Mouse (Mus musculus) ES-E14 (cell line): ENCODE data around the gene Timm8a1. TPM values are rescaled to one million over a fixed set of nuclear protein-coding genes. Genes with fewer than 3 reads are reported as not detected.
"Not testable (repeated sequence)": the region's sequence is repeated elsewhere in the genome, so short reads cannot be mapped to it uniquely, and the experiment has no call there.

ENCODE experiments used
- DNase-seq: peaks from one replicate; pipeline ENCODE4 v3.0.0-alpha.2; 2013; ENCODE audit warnings: low read depth, low spot score
- H3K27ac ChIP-seq: 2 replicates; pipeline ENCODE4 v1.5.1; 2012; ENCODE audit warnings: low read depth, mild to moderate bottlenecking, low read length, moderate library complexity, mixed read lengths; ENCODE audit not compliant: poor library complexity, insufficient read depth, severe bottlenecking
- H3K36me3 ChIP-seq: 2 replicates; pipeline ENCODE4 v1.6.1; 2012; ENCODE audit warnings: mild to moderate bottlenecking, low read length, moderate library complexity, mixed read lengths; ENCODE audit not compliant: control insufficient read depth, poor library complexity, insufficient read depth, severe bottlenecking
- H3K4me1 ChIP-seq, 2 experiments: fragments of 150-350 bp in 1 of 2; sonication (generic) in 1 of 2; 2 replicates each; pipeline ENCODE4 v1.6.1; 2012; ENCODE audit warnings: low read length in 2 of 2, mild to moderate bottlenecking in 1 of 2, mixed read lengths in 1 of 2; ENCODE audit not compliant: control insufficient read depth in 2 of 2, insufficient read depth in 2 of 2, poor library complexity in 1 of 2
- H3K4me3 ChIP-seq, 2 experiments: fragments of 150-350 bp in 1 of 2; sonication (generic) in 1 of 2; 2 replicates each; pipeline ENCODE4 v1.5.1; 2012; ENCODE audit warnings: low read length in 2 of 2, low read depth in 1 of 2, mild to moderate bottlenecking in 1 of 2, mixed read lengths in 1 of 2; ENCODE audit not compliant: insufficient read depth in 1 of 2, poor library complexity in 1 of 2, severe bottlenecking in 1 of 2
- H3K9ac ChIP-seq: 2 replicates; pipeline ENCODE4 v1.6.1; 2012; ENCODE audit warnings: low read depth, mild to moderate bottlenecking, low read length, mixed read lengths; ENCODE audit not compliant: poor library complexity, insufficient read depth, severe bottlenecking
- H3K9me3 ChIP-seq: fragments of 150-350 bp; sonication (generic); 2 replicates; pipeline ENCODE4 v1.6.1; 2012; ENCODE audit warnings: low read depth, mild to moderate bottlenecking, low read length; ENCODE audit not compliant: control insufficient read depth, insufficient read depth
- CHD2 ChIP-seq: IDR thresholded peaks from 2 replicates; pipeline ENCODE4 v1.6.1; 2014; ENCODE audit warnings: mild to moderate bottlenecking, low read depth, low read length, inconsistent platforms
- HCFC1 ChIP-seq: IDR thresholded peaks from 2 replicates; pipeline ENCODE4 v1.6.1; 2012; ENCODE audit warnings: low read length, inconsistent platforms, borderline replicate concordance; ENCODE audit not compliant: insufficient read depth
- MAFK ChIP-seq: IDR thresholded peaks from 2 replicates; pipeline ENCODE4 v1.6.1; 2014; ENCODE audit warnings: mild to moderate bottlenecking, low read depth, low read length, inconsistent platforms; ENCODE audit not compliant: insufficient read depth
- ZC3H11A ChIP-seq: IDR thresholded peaks from 2 replicates; pipeline ENCODE4 v1.6.1; 2012; ENCODE audit warnings: low read depth, mild to moderate bottlenecking, inconsistent platforms, low read length, borderline replicate concordance
- ZNF384 ChIP-seq: IDR thresholded peaks from 2 replicates; pipeline ENCODE4 v1.6.1; 2012; ENCODE audit warnings: low read depth, low read length, inconsistent platforms
- in situ Hi-C, 2 experiments: fragments of 600-800 bp; cut with MboI; formaldehyde crosslinking; loops; one replicate each; pipeline ENCODE4 v1.15.1; 2025; ENCODE audit warnings: low sequenced_read_pairs in 2 of 2, inconsistent platforms in 1 of 2; ENCODE audit not compliant: unreplicated experiment in 2 of 2
- total RNA-seq: library from RNA; depleted of rRNA; stranded (reverse); fragments of 300-350 nt; gene quantifications from 2 replicates; pipeline ENCODE4 v1.2.3, GENCODE M21; 2012

Timm8a1 gene
- total RNA-seq, 1 experiment = 42.4 TPM

GRCm38 (mm10) chrX:134540414-134541135 is 1.1 kb downstream of the Timm8a1 start:
- DNase-seq = no peak
- 0 out of 4 replicates have a peak, but pooled peaks cover 0 to 2% of the 10 kb centered on the region in 2 experiments for H3K4me1 ChIP-seq
- H3K9ac ChIP-seq = peak overlapping the region; percentile 97
- TF ChIP-seq ZC3H11A (no peak), HCFC1 (no peak), ZNF384 (no peak), MAFK (no peak), CHD2 (no peak)
- peak overlapping the region; percentile 53; the same call in 1 of the 2 replicates for H3K27ac ChIP-seq
- no peaks in the 10 kb centered on the region; the same call in 1 of the 2 replicates for H3K36me3 ChIP-seq
- H3K4me3 ChIP-seq = peak overlapping the region; percentile 89 to 94
- in situ Hi-C loops = no loop called here
- H3K9me3 ChIP-seq = no peaks in the 10 kb centered on the region

GRCm38 (mm10) chrX:134539795-134540194 is 1.9 kb downstream of the Timm8a1 start:
- in situ Hi-C loops, H3K4me1 ChIP-seq, DNase-seq, H3K9me3 ChIP-seq, H3K36me3 ChIP-seq, H3K27ac ChIP-seq: not testable (repeated sequence)
- peak overlapping the region; percentile 89 to 94 for H3K4me3 ChIP-seq
- peak overlapping the region; percentile 76; the same call in 1 of the 2 replicates for H3K9ac ChIP-seq

- no peaks in the 10 kb centered on the region; the same call in 1 of the 2 replicates for H3K36me3 ChIP-seq
- no peak overlapping the region for H3K27ac ChIP-seq
- no peak for DNase-seq
- H3K9me3 ChIP-seq = no peaks in the 10 kb centered on the region
- in situ Hi-C loops = no loop called here
- H3K4me3 ChIP-seq = no peak overlapping the region
- H3K9ac ChIP-seq = no peak overlapping the region
- H3K4me1 ChIP-seq = no peaks in the 10 kb centered on the region
- TF ChIP-seq MAFK (no peak), CHD2 (no peak), ZC3H11A (no peak), ZNF384 (no peak), HCFC1 (no peak)
Observed at GRCm38 (mm10) chrX:134533346-134533745, 8.3 kb downstream of the Timm8a1 start.

GRCm38 (mm10) chrX:134525260-134525659 is 16.4 kb downstream of the Timm8a1 start:
- in situ Hi-C loops = no loop called here
- no peaks in the 10 kb centered on the region for H3K4me1 ChIP-seq
- no peak for DNase-seq
- no peaks in the 10 kb centered on the region for H3K9me3 ChIP-seq
- H3K4me3 ChIP-seq = no peak overlapping the region
- TF ChIP-seq ZC3H11A (no peak), MAFK (no peak), ZNF384 (no peak), HCFC1 (no peak), CHD2 (no peak)
- no peaks in the 10 kb centered on the region for H3K36me3 ChIP-seq
- H3K9ac ChIP-seq = no peak overlapping the region
- no peak overlapping the region for H3K27ac ChIP-seq

GRCm38 (mm10) chrX:134523772-134524171 is 17.9 kb downstream of the Timm8a1 start:
- DNase-seq = no peak
- H3K9ac ChIP-seq = no peak overlapping the region

More at GRCm38 (mm10) chrX:134523772-134524171, 17.9 kb downstream of the Timm8a1 start:
- no peak overlapping the region for H3K4me3 ChIP-seq
- in situ Hi-C loops = no loop called here
- H3K4me1 ChIP-seq = no peaks in the 10 kb centered on the region
- no peaks in the 10 kb centered on the region for H3K9me3 ChIP-seq
- H3K27ac ChIP-seq = no peak overlapping the region
- TF ChIP-seq HCFC1 = no peak
- no peak for TF ChIP-seq ZNF384
- no peak for TF ChIP-seq ZC3H11A
- no peak for TF ChIP-seq MAFK
- no peak for TF ChIP-seq CHD2
- no peaks in the 10 kb centered on the region for H3K36me3 ChIP-seq
